Mouse (Mus musculus) layer of hippocampus, adult 9-11 months (tissue): Measurements from ENCODE around the gene Wnt10b.

Source experiments
- DNase-seq: peaks from one replicate; pipeline ENCODE4 v3.0.0; 2022

The Wnt10b gene

DNA sequence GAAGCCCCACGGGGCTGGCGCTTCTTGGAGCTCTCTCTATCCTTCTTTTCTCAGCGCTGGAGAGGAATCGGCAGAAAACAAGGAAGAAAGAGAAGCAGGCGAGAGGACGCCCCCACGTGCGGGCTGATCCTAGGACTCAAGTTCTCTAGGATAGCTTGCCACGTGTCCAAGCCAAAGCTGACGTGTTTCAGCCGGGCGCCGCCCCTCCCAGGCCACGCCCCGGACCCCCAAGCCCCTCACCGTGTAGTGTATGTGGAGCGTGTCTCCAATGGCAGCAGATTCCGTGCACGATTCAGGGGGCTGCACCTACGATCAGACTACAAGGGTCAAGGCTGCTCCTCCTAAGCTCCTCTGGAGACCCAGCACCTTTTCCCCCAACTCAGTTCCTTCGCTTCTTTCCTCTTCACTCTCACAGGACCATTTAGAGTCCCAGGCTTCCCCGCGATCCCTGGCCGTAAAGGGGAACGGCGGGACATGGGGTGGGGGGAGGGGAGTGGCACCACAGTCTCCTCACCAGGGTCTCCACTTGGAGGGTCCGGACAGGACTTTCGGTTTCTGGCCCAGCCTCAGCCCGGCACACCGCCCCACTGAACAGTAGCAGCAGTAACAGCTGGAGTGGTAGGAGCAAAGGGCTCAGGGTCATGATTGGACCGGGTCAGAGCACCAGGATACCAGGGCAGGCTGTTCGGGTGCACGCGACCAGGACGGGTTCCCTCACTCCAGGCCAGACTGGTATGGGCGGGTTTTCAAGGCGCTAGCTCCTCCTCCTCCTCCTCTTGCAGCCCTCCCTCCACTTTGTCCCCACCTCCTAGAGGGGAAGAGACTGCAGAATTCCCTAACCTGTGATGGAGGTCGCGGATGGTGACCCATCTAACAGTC lies 50.3 kb downstream of the Wnt10b start, which contains the start of gene Fkbp11:
Fkbp11 (minus strand) TSS at position 756 of the 879 bp plus-strand sequence.
- no peak for DNase-seq

DNA sequence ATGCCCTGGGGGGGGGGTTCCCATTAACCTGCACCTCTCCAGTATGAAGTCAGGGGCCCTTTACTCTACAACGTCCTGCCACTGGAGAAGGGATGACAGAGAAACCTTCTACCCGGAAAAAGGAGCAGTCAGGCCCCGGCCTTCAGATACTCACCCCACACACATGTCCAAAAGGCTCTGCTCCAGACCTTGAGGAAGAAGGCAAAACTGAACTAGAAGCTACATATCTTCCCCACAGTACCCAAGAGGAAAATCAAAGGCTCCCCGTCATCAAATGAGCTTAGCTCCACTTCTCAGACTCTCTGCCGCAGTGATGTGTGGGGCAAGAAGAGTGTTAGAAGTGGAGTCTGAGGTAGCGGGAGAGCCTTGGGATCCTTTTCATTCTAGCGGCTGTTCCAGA lies 51.2 kb downstream of the Wnt10b start:
- DNase-seq: no peak

DNA sequence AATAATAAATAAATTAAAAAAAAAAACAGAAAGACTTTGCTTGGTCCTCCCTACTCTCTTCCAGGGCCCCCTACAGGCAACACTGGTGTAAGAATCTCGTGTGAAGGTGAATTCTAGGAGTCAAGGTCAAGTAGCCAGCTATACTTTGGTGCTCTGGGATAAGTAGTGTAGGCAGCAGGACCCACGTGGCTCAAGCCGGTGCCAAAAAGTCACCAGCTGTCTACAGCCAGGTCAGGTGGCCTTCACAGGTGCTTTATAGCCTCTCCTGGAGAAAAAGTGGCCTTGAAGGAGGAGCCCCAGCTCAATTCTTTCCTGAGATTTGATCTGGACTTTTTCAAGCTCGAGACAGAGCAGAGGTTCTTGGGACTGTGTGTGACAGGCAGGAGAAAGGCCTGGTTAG lies 51.9 kb downstream of the Wnt10b start:
- DNase-seq: no peak

DNA sequence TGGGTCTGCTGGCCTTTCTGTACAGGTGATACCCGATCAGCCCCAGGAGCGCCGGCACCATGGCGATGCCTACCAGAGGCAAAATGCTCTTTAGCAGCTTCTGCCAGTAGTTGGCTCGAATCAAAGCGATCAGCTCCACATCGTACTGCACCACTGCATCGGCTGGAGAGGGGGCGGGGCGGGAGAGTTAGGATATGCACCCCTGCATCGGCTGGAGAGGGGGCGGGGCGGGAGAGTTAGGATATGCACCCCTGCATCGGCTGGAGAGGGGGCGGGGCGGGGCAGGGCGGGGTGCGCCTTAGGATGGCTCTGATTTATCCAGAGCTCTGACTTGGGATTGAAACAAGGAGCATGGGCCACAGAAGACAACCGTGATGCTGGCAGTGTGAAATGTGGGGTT lies 53.5 kb downstream of the Wnt10b start:
- no peak for DNase-seq

DNA sequence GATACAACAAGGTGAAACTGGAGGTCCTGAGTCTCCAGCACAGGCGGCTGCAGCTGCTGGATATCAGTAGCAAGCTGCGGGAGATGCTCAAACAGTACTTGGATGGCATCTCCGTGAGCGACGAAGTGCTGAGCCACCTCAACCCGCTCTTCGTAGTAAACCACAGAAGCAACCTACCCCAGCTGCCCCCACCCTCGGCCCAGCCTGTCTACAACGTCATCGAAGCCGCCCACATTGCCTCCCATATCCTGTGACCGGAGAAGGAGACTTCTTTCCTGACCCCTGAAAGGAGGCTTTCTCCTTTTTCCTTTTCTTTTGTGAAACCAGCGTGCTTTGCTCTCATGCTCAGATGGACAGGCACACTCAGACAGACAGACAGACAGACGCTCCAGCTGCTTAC lies 55.1 kb downstream of the Wnt10b start:
- no peak for DNase-seq

DNA sequence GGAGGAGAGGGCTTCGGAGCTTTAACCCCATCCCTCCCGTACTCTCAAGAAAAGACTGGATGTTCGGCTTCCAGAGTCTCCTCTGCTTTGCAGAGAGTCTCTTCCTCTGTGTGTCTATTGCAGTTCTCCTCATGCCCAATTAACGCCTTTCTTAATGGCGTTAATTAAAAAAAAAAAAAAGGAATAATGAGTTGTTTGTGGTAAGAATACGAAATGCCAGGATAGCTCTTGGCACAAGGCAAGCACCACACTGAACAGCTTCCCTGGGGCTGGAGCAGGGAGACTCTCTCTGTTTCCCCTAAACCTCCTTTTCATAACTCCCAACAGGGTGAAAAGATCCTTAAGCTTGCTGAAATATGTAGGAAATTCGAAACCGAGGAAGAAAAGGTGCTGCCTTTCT lies 55.8 kb downstream of the Wnt10b start:
- DNase-seq: no peak
